Mouse (Mus musculus) ovary, postnatal 10 days (tissue): ENCODE data around the gene Dennd1a.

Source experiments
- DNase-seq: peaks from one replicate; pipeline ENCODE4 v3.0.0; 2022; ENCODE audit warnings: low spot score

Gene Dennd1a

GRCm38 (mm10) chr2:37879697-37880096, 407.5 kb downstream of the Dennd1a start:
- DNase-seq = no peak

DNA sequence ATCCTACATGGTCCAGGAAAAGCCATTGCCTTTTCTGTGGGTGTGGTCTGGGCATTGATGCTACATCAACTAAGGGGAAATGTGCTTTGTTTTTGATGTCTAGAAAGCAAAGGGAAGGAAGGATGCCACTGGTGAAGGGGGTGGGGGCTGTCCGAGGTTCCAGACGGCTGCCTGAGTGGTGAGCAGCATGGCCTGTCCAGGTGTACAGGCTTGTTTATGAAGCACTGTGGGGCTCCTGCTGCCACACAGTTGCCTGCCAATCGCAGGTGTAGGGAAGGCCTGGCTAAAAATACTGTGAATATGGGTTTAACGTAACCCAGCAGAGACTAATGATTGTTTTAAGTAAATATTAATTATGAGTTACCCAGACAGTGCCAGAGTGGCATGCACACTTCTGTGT, 414.4 kb downstream of the Dennd1a start:
- no peak for DNase-seq

DNA sequence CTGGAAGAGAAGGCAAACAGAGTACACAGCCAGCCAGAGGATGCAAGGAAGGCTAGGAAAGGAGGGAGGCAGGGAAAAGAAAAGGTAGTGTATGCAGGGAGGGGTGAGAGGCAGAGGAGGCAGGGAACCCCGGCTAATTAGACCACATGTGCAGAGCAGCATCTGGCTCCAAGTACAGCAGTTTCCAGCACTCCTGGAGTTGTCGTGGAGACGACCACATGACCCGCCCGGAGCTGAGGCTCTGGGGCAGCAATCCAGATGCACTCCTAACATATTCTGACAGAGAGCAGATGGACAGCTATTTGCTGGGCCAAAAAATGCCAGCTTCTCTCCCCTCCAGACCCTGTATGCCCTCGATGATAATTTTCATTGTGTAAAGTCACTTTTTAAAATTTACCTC, 417.6 kb downstream of the Dennd1a start:
- no peak for DNase-seq

DNA sequence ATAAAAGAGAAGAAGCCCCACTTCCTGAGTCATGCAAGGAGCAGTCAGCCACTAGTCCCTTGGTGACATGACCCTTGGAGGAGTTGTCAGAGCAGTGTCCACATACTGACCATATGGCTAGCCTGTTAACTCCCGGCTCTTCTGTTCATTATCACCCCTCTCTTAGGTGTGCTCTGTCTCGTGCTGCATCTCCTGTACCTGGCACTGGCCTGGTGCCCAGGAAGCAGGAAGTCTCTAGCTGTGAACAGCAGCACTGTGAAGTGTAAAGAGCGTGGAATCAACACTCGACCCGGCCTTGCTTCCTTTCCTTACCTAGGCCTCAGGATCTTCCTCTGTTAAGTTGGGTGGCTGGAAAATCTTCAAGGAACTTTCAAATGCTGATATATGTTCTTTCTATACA, 419.8 kb downstream of the Dennd1a start:
- no peak for DNase-seq

- no peak for DNase-seq
Measured at GRCm38 (mm10) chr2:37857472-37857871, 429.7 kb downstream of the Dennd1a start.

- no peak for DNase-seq
Measured at GRCm38 (mm10) chr2:37856955-37857354, 430.2 kb downstream of the Dennd1a start.

GRCm38 (mm10) chr2:37855226-37855625, 432.0 kb downstream of the Dennd1a start:
- DNase-seq = no peak

- DNase-seq = no peak
Measured at GRCm38 (mm10) chr2:37853878-37854435, 433.2 kb downstream of the Dennd1a start.

- no peak for DNase-seq
Measured at GRCm38 (mm10) chr2:37850626-37851025, 436.6 kb downstream of the Dennd1a start.

GRCm38 (mm10) chr2:37849357-37849756, 437.8 kb downstream of the Dennd1a start:
- no peak for DNase-seq

GRCm38 (mm10) chr2:37842719-37843118, 444.5 kb downstream of the Dennd1a start:
- no peak for DNase-seq

DNA sequence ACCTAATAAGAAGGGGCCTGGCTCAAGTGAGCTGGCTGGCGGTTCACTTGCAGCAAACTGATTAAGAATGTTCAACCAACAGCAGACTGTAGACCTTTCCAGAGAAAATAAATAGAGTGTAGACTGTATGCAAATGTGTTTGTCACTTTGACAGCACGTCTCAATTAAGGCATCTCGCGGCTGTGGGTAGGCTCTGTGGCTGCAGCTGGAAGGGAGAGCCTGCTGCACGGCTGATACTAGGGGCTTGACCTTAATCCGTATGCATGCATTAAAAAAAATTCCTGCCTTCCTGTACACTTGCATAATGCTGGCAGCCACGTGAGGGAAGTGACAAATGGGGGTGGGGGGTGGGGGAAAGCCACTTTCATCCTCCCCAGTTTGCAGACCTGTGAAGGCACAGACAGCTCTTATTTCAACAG, 445.0 kb downstream of the Dennd1a start:
- DNase-seq = no peak

DNA sequence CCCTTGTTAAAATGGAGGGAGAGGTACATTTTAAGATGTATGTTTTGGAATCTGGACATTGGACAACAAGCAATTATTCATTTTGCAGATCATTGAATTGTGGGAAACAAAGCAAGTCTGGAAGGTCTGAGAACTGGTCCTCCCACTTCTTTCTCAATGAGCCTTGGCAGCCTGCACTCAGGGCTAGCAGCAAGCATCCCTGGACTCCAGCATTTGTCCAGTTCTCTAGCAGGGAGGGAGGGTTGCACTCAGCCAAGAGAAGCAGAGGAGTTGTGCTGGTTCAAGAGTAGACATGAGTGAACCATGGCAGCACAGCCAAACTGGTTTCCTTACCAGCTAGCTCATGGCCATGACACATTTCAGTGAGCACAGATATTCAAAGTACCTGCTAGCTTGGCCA, 447.3 kb downstream of the Dennd1a start:
- no peak for DNase-seq

DNA sequence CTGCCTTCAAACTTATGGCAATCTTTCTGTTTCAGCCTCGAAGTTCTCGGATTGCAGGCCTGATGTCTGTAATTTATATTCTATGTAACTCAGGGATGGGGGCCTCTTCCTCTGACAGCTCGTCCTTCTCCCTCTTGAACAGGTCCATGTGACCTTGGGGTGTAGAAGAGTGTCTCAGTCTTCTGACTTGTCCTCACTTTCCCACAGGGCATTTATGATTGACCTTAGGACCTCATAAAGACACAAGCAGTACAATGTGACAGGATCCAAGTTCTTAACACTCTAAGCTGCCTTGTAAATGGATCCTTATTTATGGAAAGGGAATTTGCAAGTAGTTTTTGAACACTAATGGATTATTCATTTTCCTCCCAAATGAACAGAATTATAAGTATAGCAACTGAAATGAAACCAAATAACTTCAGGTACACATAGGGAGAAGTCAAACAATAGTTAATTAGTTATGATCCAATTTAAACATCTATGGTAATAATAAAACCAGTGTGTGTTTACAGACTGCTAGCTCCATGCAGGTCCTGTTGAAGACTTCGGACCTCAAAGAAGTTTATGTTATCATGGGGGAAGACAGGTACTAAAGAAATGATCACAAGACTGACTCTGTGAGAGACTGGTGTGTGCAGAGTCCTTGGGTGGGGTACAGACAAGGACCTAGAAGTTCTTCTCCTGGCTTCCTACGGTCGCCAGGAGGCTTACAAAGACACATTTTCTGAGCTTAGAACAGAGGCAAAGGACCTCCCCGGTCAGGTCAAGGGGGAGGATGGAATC, 448.8 kb downstream of the Dennd1a start:
- DNase-seq = no peak

DNA sequence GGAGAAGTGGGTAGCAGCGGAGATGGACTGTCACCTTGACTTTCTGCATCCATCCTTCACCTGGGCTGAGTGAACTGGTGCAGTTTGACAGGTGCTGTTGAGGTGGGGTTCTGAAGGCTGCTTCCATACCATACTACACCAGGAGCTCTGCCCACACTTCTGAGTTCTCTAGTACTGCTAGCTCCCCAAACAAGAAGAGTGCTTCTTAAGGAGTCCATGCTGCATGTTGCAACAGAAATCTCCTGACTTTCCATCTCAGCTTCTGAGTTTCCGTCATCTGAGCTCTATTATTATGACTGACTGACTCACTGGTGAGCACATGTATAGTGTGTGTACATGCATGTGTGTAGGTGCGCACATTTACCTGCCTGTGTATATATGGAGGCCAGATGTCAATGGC, 449.6 kb downstream of the Dennd1a start:
- no peak for DNase-seq

DNA sequence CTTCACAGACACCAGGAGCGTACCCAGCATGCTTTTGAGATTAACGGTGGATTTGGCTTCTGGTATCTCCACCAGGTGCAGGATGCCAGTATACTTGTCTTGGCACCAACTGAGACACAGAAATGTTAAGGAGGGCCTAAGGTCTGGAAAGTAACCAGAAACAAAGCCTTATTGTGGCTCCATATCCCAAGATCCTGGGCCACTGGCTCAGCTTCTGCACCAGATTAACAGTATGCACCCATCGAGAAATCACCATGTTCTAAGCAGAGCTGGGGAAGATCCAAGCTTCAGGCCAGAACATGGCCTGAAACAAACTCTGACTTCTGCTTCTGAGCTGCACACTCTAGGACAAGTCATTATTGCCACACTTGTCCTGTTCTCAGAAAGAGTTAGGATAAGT, 450.3 kb downstream of the Dennd1a start:
- DNase-seq = no peak

- DNase-seq = no peak
Measured at GRCm38 (mm10) chr2:37832253-37832652, 454.9 kb downstream of the Dennd1a start.

GRCm38 (mm10) chr2:37829758-37830275, 457.4 kb downstream of the Dennd1a start:
- no peak for DNase-seq

DNA sequence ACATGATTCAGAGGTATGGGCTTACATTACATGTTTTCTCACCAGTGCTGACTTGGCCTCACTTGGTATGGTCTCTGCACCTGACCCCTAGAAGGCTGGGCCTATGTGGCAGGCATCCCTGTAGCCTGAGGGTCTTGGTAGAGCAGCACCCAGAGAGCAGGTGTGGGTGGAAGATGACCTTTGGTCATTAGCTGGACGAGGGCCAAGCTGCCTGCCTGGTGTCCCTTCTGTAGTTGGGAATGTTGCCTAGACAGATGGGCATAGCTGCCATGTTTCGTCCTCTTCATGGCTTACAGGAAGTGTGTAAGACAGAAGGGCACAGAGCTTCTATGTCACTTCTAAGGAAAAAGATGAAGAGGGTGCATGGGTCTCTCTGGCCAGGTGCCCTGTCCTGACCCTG, 463.4 kb downstream of the Dennd1a start:
- no peak for DNase-seq

DNA sequence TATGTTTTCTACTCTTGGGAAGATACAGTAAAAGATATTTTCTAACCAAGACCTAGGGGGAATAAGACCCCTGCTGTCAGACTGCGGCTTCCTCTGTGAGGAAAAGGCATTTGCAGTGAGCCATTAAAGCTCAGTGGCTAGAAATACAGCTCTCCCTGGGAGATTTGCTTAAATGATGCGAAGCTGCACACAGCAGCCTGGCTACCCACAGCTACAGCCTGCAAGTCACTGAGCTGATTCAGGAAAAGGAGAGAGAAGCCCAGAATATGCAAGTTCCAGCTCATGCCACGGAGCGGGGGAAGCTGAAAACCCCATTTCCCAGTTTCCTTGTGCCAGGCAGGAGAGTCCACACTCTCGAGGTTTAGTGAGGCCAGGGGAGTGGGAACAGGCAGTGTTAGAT, 465.1 kb downstream of the Dennd1a start:
- DNase-seq = no peak

GRCm38 (mm10) chr2:37819526-37820152, 467.6 kb downstream of the Dennd1a start:
- DNase-seq = no peak

DNA sequence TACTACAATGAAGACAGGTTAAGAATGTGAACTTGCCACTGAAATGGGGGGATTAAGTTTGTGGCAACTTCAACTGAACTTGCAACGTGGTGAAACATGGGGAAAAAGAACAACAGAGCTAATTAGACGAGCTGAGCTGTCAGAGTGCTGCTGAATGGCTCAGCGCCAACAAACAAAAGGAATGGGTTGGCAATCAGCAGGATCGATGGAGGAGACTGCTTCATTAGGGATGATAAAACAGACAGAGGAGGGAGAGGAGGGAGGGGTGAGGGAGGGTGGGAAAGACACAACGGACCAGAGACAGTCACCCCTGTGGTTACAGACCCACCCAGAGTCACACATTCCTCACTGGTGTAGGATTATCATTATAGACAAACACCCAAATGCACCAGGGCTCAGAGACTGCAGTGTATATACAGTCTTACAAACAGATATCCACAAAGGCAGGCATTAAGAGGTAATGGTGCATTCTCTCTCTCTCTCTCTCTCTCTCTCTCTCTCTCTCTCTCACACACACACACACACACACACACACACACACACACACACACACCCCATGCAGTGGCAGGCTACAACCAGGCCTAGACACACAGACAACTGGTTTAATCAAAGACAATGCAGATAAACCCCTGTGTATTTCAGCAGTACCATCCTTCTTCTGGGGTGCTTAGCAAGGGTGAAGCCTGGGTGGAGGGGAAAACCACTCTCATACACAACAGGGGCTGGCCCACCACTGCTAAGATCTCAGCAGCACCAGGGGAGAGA, 468.2 kb downstream of the Dennd1a start:
- DNase-seq = no peak
